Mouse (Mus musculus) liver, postnatal 0 days (tissue): ENCODE data around the gene Wdr43.

Source experiments
- CTCF ChIP-seq: sonication (generic); IDR thresholded peaks from 2 replicates; pipeline ENCODE4 v1.5.1; 2016; ENCODE audit warnings: antibody characterized with exemption, low read depth
- EP300 ChIP-seq: IDR thresholded peaks from 2 replicates; pipeline ENCODE4 v1.6.1; 2016; ENCODE audit warnings: antibody characterized with exemption, low read depth, mild to moderate bottlenecking

DNA sequence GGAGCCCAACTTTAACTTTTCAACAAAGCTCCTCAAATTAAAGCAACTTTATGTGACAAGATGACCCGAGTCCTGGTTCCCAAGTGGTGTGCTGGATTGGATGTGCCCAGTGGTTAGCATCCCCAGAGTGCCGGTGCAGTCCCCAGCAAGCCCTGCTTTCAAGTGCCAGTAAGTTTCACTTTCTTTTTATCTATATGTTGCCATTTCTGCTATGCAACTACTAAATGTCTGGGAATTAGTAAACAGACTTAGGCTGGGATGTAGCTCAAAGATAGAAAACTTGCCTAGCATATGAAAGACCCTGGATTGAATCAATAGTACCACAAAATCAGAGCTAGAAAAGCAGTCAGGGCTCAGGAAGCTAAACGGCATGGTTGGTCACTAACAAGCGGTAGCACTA is 2.3 kb downstream of the Wdr43 start:
- TF ChIP-seq CTCF (no peak), EP300 (no peak)
